Mouse (Mus musculus): Measurements from ENCODE around the gene Fmnl2.

GRCm38 (mm10) chr2:52913311-52913710 lies 55.7 kb downstream of the Fmnl2 start:
- TF ChIP-seq MAFK (IDR thresholded peaks at IDR 0.05; ENCODE audit: insufficient read depth, low read depth, low read length) (no peak), HCFC1 (IDR thresholded peaks at IDR 0.05; ENCODE audit: borderline replicate concordance, insufficient read depth, low read length) (no peak), ZNF384 (IDR thresholded peaks at IDR 0.05; ENCODE audit: low read depth, low read length) (no peak), ZC3H11A (IDR thresholded peaks at IDR 0.05; ENCODE audit: borderline replicate concordance, low read depth, low read length) (no peak)
